Mouse (Mus musculus): ENCODE measurements around the gene Ifi213. TPM values are rescaled to one million over a fixed set of nuclear protein-coding genes. Genes with fewer than 3 reads are reported as not detected.
"Not testable (repeated sequence)": the region's sequence is repeated elsewhere in the genome, so short reads cannot be mapped to it uniquely, and the experiment has no call there.

Gene Ifi213
- total RNA-seq (2021) (1 to 10 TPM in 1 of 2 experiments, under 1 TPM in 1; 0.52 to 1.8 TPM), polyA plus RNA-seq (2012; rRNA removed) (1.3 and 1.5 TPM in 2 replicates)
- long read RNA-seq = 0 reads

DNA sequence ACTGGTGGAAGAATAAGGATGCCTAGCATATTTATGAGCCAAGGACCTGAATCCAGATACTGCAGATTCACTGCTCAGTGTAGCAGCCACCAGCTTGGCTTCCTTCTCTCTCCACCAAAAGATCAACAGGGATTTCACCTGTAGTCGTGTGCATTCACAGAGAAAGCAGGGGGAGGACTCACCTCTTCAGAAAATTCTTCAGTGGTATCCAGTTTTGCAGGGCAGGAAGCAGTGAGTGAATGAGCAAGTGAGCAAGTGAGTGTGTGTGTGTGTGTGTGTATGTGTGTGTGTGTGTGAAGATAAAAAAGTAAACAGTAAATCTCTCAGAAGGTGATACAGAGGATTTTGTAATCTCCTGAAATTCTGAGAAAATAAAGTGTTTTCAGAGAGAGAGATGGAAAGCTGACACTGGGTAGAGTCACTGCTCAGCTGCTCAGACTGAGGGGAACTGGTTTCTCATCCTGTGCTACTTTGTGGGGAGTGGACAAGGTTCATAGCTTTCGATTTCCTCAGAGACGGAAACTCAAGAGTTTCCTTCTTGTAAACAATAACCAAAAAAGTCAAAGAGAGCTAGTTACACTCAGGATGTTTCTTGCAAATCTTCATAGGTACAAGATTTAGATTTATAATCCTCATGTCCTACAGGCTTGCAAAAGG lies at the start of gene Ifi213:
Gene Ifi213 (minus strand): TSS at position 437 of the 657 bp plus-strand sequence.
- not testable (repeated sequence) for DNase-seq

- no peak for DNase-seq
Observed at GRCm38 (mm10) chr1:173645393-173645792, 46.3 kb upstream of the Ifi213 start.

DNA sequence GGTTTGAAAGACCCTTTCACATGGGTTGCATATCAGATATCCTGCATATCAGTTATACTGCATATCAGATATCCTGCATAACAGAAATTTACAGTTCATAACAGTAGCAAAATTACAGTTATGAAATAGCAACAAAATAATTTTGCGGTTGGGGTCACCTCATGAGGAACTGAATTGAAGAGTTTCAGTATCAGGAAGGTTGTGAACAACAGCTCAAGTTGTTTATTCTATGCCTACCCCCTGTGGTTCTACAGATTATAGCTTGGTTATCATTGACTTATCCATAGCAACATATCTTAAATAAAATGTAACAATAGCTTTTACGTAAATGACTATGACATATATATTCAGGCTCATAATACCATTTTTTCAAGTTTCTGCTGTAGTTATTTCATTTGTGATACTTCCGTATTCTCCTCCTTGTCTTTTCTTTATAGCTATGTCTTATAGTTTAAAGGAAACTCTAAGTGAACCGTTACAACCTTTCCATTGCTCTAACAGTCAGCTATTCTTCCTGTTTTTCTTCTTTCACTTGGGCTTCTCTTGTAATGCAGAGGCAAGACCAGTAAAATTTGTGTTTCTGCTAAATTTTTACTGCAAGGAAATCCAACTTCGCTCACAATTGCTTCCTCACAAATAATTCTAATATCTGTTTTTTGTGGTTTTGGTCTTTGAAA lies 35.0 kb upstream of the Ifi213 start:
- DNase-seq = no peak

DNA sequence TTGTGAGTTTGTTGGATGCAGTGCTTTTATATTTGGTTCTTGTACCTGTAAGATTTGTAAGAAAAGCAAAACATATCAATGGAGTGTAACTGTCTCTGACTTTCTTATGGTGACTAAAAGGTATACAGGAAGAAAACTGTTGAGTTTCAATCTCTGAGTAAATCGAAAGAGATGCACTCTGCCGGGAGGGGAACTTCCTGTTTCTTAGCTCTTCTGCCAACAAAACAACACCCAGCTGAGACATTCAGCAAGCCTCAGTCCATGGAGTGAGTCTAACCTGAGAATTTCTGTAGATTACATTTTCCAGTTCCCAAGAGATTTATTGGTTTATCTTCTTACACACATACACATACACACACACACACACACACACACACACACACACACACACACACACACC lies 31.5 kb upstream of the Ifi213 start, which contains the start of gene Ifi209:
Gene Ifi209 (plus strand): TSS at position 296 of the 400 bp plus-strand sequence.
- DNase-seq = not testable (repeated sequence)

- no peak for DNase-seq
Observed at GRCm38 (mm10) chr1:173626686-173627085, 27.6 kb upstream of the Ifi213 start.

- DNase-seq = no peak
Observed at GRCm38 (mm10) chr1:173624052-173624451, 25.0 kb upstream of the Ifi213 start.

DNA sequence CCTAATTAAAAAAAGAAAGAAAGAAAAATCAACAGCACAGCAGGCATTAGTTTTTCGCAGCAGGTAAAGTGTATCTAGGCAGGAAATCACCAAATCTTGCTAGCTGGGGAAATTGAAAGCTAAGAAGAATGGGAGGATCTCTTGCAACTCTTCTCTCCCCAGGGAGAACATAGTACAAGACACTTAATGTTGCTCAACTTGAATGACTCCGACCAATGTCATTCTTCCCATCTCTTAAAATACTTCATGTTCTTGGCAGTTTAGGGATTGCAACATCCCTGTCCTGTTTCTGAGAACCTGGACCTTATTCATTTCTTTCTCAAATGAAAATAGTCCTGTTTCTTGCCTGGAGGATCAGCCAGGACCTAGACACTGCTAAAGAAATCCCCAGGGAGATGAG lies 23.1 kb upstream of the Ifi213 start:
- not testable (repeated sequence) for DNase-seq

DNA sequence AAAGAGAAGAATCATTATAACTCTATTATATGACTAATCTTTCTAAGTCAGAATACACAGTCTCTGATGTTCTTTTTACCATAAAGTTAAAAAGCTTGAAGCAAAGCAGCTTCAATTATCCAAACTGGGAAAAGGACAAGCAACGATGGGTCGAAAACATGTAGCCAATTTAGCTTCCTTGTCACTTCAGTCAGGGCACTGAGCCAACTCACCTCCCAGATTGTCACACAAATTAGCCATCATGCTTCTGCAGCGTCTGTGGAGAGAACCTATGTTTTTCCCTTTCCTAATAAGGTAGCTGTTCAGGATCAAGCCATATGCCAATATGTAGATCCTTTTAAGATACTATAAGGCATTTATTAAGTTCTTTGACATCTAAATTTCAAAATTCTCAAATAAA lies 11.2 kb upstream of the Ifi213 start:
- not testable (repeated sequence) for DNase-seq

GRCm38 (mm10) chr1:173589698-173590097 lies 9.4 kb downstream of the Ifi213 start:
- not testable (repeated sequence) for DNase-seq

DNA sequence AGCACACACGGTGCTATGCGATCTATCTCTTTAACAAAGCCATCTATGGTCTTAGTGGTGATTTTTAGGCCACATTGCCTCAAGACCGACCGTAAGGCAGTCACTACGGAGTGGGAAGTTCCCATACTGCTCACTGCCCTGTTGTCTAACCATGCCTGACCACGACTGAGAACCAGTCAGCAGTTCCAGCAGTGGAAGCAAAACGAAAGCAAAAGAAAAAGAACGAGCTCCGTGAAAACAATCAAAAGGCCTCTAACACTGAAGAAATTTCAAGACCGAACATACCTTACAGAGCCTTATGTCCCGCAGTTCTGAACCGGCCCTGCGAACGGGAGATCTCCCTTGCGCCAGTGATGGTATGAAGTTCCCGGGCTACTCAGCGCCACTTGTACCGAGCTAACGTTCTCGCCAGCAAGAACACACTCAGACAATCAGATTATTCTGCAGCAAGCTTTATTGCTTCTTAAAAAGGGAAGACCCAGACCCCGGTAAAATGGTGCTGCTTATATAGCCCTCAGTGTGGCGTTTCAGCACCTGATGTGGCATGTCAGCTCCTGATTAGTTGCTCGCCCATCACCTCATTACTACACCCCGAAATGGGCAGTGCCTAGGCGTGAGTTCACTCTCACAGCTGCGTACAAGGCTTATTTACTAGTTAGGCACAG lies 19.0 kb downstream of the Ifi213 start:
- DNase-seq = no peak

GRCm38 (mm10) chr1:173579079-173579478 lies 20.0 kb downstream of the Ifi213 start:
- no peak for DNase-seq

- not testable (repeated sequence) for DNase-seq
Observed at GRCm38 (mm10) chr1:173550491-173551050, 48.5 kb downstream of the Ifi213 start.

GRCm38 (mm10) chr1:173548798-173549197 lies 50.3 kb downstream of the Ifi213 start:
- DNase-seq = not testable (repeated sequence)

GRCm38 (mm10) chr1:173535791-173536190 lies 63.3 kb downstream of the Ifi213 start, which contains the start of gene Ifi214:
Gene Ifi214 (minus strand): TSS chr1:173535957.
- not testable (repeated sequence) for DNase-seq

GRCm38 (mm10) chr1:173521452-173521851 lies 77.6 kb downstream of the Ifi213 start:
- DNase-seq = no peak

Small RNA genes within 50 kb of the gene (microRNA-seq; reads per million reads assigned to microRNA genes)
- gene Gm44339 (0 reads per million in 2 experiments), gene Gm44481 (0 reads per million in 2 experiments)

Other genes with a start within 250 kb of the Ifi213 start
- under 1 TPM; 0.55 to 0.78 TPM for gene Aim2, start 248.4 kb downstream of the Ifi213 start, total RNA-seq (2021)
- gene Aim2, start 248.4 kb downstream of the Ifi213 start, polyA plus RNA-seq (2012; rRNA removed) = 0.15 and 0.20 TPM in 2 replicates
- gene Cadm3, start 231.6 kb downstream of the Ifi213 start, total RNA-seq (2021) = 1 to 10 TPM; 3.9 to 6.1 TPM
- 6.8 and 9.3 TPM in 2 replicates for gene Cadm3, start 231.6 kb downstream of the Ifi213 start, polyA plus RNA-seq (2012; rRNA removed)
- under 1 TPM; 0.45 to 0.84 TPM for gene Ifi206, start 108.2 kb downstream of the Ifi213 start, total RNA-seq (2021)
- 0.68 and 0.82 TPM in 2 replicates for gene Ifi206, start 108.2 kb downstream of the Ifi213 start, polyA plus RNA-seq (2012; rRNA removed)
- gene Ifi214, start 63.3 kb downstream of the Ifi213 start, total RNA-seq (2021) = under 1 TPM in 1 of 2 experiments, not detected in 1; 0.09 TPM
- gene Ifi214, start 63.3 kb downstream of the Ifi213 start, polyA plus RNA-seq (2012; rRNA removed) = 0.06 TPM in 1 of 2 replicates, not detected in the other
- 1 to 10 TPM in 1 of 2 experiments, under 1 TPM in 1; 0.93 to 1.3 TPM for gene Ifi209, start 31.6 kb upstream of the Ifi213 start, total RNA-seq (2021)
- not detected in 2 replicates for gene Ifi209, start 31.6 kb upstream of the Ifi213 start, polyA plus RNA-seq (2012; rRNA removed)
- 1 to 10 TPM; 1.1 to 1.7 TPM for gene Ifi208, start 74.4 kb upstream of the Ifi213 start, total RNA-seq (2021)
- gene Ifi208, start 74.4 kb upstream of the Ifi213 start, polyA plus RNA-seq (2012; rRNA removed) = 0.84 and 0.91 TPM in 2 replicates
- gene Ifi207, start 142.5 kb upstream of the Ifi213 start, total RNA-seq (2021) = 1 to 10 TPM; 4.7 to 6.7 TPM
- gene Ifi207, start 142.5 kb upstream of the Ifi213 start, polyA plus RNA-seq (2012; rRNA removed) = 1.8 and 2.5 TPM in 2 replicates
- 1 to 10 TPM; 5.5 to 5.7 TPM for gene Ifi204, start 167.7 kb upstream of the Ifi213 start, total RNA-seq (2021)
- gene Ifi204, start 167.7 kb upstream of the Ifi213 start, polyA plus RNA-seq (2012; rRNA removed) = 0.50 and 0.63 TPM in 2 replicates